Mouse (Mus musculus) olfactory bulb, adult 2 months (tissue): ENCODE results near the gene Hgf. TPM values are rescaled to one million over a fixed set of nuclear protein-coding genes. Genes with fewer than 3 reads are reported as not detected.

ENCODE experiments used
- H3K27ac ChIP-seq: fragments of 200-500 bp; 2 replicates; pipeline ENCODE4 v1.5.1; 2012; ENCODE audit warnings: low read depth, low read length; ENCODE audit not compliant: insufficient read depth
- H3K4me1 ChIP-seq: fragments of 200-500 bp; 2 replicates; pipeline ENCODE4 v1.6.1; 2012; ENCODE audit warnings: low read length; ENCODE audit not compliant: control insufficient read depth, insufficient read depth
- H3K4me3 ChIP-seq: fragments of 200-500 bp; 2 replicates; pipeline ENCODE4 v1.5.1; 2012; ENCODE audit warnings: mild to moderate bottlenecking, low read depth, low read length, moderate library complexity; ENCODE audit not compliant: insufficient read depth
- CTCF ChIP-seq: fragments of 200-500 bp; IDR thresholded peaks from 2 replicates; pipeline ENCODE4 v1.5.1; 2012; ENCODE audit warnings: low read depth, mild to moderate bottlenecking, low read length, moderate library complexity; ENCODE audit not compliant: insufficient read depth
- POLR2A ChIP-seq: fragments of 200-500 bp; IDR thresholded peaks from 2 replicates; pipeline ENCODE4 v1.6.1; 2012; ENCODE audit warnings: mild to moderate bottlenecking, low read depth, low read length, moderate library complexity; ENCODE audit not compliant: insufficient read depth
- WGBS: fragments of 180-500 bp; shearing (Covaris S2); methylation state at CpG from one replicate; pipeline ENCODE4 v1.1.7; 2018; 5-methylcytosine and 5-hydroxymethylcytosine counted together
- polyA plus RNA-seq: library from polyadenylated mRNA; stranded (reverse); fragments of >200 nt; gene quantifications from 2 replicates; pipeline ENCODE4 v1.2.4, GENCODE M21; 2012; ENCODE audit warnings: low replicate concordance; ENCODE audit not compliant: missing spikeins, insufficient read depth, insufficient read length

Gene Hgf
- not detected in 2 replicates for polyA plus RNA-seq

- Histone ChIP-seq H3K4me3 (peak within 1 kb of the TSS; percentile 36), H3K27ac (no peak within 1 kb of the TSS), H3K4me1 (peaks cover 8% of the 10 kb centered on the region)
- WGBS, result 4% methylated on average over 16 of the region's 16 CpGs
- TF ChIP-seq CTCF (no peak), POLR2A (no peak)
Measured at GRCm38 (mm10) chr5:16553304-16554047, at the start of gene Hgf. Gene Hgf, plus strand, starts transcription at chr5:16553495.

- Histone ChIP-seq H3K4me1 (no peaks in the 10 kb centered on the region), H3K27ac (no peak overlapping the region), H3K4me3 (no peak overlapping the region)
- 67% methylated on average over 4 of the region's 4 CpGs for WGBS
- TF ChIP-seq POLR2A, result no peak
Measured at GRCm38 (mm10) chr5:16506702-16507350, 46.5 kb upstream of the Hgf start.

GRCm38 (mm10) chr5:16531619-16532277, 21.5 kb upstream of the Hgf start:
- no peaks in the 10 kb centered on the region for H3K4me1 ChIP-seq
- TF ChIP-seq CTCF, result no peak
- TF ChIP-seq POLR2A, result no peak
- no peak overlapping the region for H3K4me3 ChIP-seq
- no peak overlapping the region for H3K27ac ChIP-seq
- 34% methylated on average over 3 of the region's 3 CpGs for WGBS

GRCm38 (mm10) chr5:16538067-16538466, 15.2 kb upstream of the Hgf start:
- H3K4me1 ChIP-seq, result no peaks in the 10 kb centered on the region
- H3K4me3 ChIP-seq, result no peak overlapping the region
- no peak for TF ChIP-seq CTCF
- TF ChIP-seq POLR2A, result no peak
- WGBS, result 85% methylated on average over 2 of the region's 2 CpGs
- H3K27ac ChIP-seq, result no peak overlapping the region

- TF ChIP-seq POLR2A (no peak), CTCF (no peak)
- WGBS, result 26% methylated on average over 2 of the region's 2 CpGs
- H3K4me1 ChIP-seq, result no peaks in the 10 kb centered on the region
Measured at GRCm38 (mm10) chr5:16541561-16542116, 11.7 kb upstream of the Hgf start.

GRCm38 (mm10) chr5:16547490-16547889, 5.8 kb upstream of the Hgf start:
- no peak overlapping the region for H3K27ac ChIP-seq
- TF ChIP-seq POLR2A, result no peak
- TF ChIP-seq CTCF, result no peak
- 85% methylated on average over 3 of the region's 3 CpGs for WGBS
- no peaks in the 10 kb centered on the region for H3K4me1 ChIP-seq
- H3K4me3 ChIP-seq, result no peak overlapping the region

More at GRCm38 (mm10) chr5:16541561-16542116, 11.7 kb upstream of the Hgf start:
- Histone ChIP-seq H3K27ac (no peak overlapping the region), H3K4me3 (no peak overlapping the region)

GRCm38 (mm10) chr5:16552647-16553046, 648 bp upstream of the Hgf start:
- TF ChIP-seq CTCF, result no peak
- no peak for TF ChIP-seq POLR2A
- Histone ChIP-seq H3K27ac (no peak overlapping the region), H3K4me1 (peaks cover 8% of the 10 kb centered on the region), H3K4me3 (no peak overlapping the region)
- WGBS, result 67% methylated on average over 4 of the region's 4 CpGs

GRCm38 (mm10) chr5:16560247-16560646, 7.0 kb downstream of the Hgf start:
- H3K4me1 ChIP-seq, result no peaks in the 10 kb centered on the region
- H3K4me3 ChIP-seq, result no peak overlapping the region
- H3K27ac ChIP-seq, result no peak overlapping the region
- 82% methylated on average over 3 of the region's 3 CpGs for WGBS
- TF ChIP-seq POLR2A, result no peak
- no peak for TF ChIP-seq CTCF
